Comparison of ENCODE assay signal across 8 mouse cellular contexts in genomic region chrX:109095245-109096242, GRCm38 (mm10). TPM values are rescaled to one million over a fixed set of nuclear protein-coding genes. Genes with fewer than 3 reads are reported as not detected.
A peak's percentile ranks its signal among the peaks of the same experiment; 100 is the strongest.
DNase-seq lines count a peak whose midpoint lies in the region; ATAC-seq and TF ChIP-seq lines count a peak whose summit lies in the region.

Gene Sh3bgrl (plus strand): TSS chrX:109095365.

- H3K36me3 ChIP-seq in ES-E14 (ENCODE audit: control insufficient read depth, insufficient read depth, low read length, poor library complexity, severe bottlenecking), result no peaks in the 10 kb centered on the region
- no peaks in the 10 kb centered on the region for H3K36me3 ChIP-seq in forebrain, embryonic 14.5 days (ENCODE audit: control insufficient read depth, insufficient read depth, low read length)
- no peaks in the 10 kb centered on the region for H3K36me3 ChIP-seq in neural tube, embryonic 15.5 days

- peak; percentile 98 for ATAC-seq in forebrain, embryonic 14.5 days
- peak; percentile 95 for ATAC-seq in neural tube, embryonic 15.5 days (ENCODE audit: low FRiP score)

- H3K9me3 ChIP-seq in ES-E14 (ENCODE audit: control insufficient read depth, insufficient read depth, low read depth, low read length), result no peaks in the 10 kb centered on the region
- no peaks in the 10 kb centered on the region for H3K9me3 ChIP-seq in forebrain, embryonic 14.5 days (replicated peaks; ENCODE audit: control insufficient read depth, low read length)
- no peaks in the 10 kb centered on the region for H3K9me3 ChIP-seq in neural tube, embryonic 15.5 days (replicated peaks)

- DNase-seq in ES-E14 (ENCODE audit: low read depth, low spot score), result peak; percentile 37
- peak; percentile 7 for DNase-seq in cerebellum, adult 11 months
- peak; percentile 89 for DNase-seq in forebrain, embryonic 14.5 days (ENCODE audit: low spot score)
- peak; percentile 81 to 83 for DNase-seq in heart, postnatal 10 days
- DNase-seq in large intestine, adult 2 months (ENCODE audit: low read depth, low spot score), result no peak
- peak; percentile 63 for DNase-seq in lung, adult 2 months
- DNase-seq in thymus, adult 18-20 months, result peak; percentile 31 to 49

- H3K9ac ChIP-seq in ES-E14 (ENCODE audit: insufficient read depth, low read depth, low read length, poor library complexity, severe bottlenecking), result no peak within 1 kb of the TSS
- peak within 1 kb of the TSS; percentile 79 for H3K9ac ChIP-seq in forebrain, embryonic 14.5 days (ENCODE audit: low read length)
- peak within 1 kb of the TSS; percentile 51 for H3K9ac ChIP-seq in neural tube, embryonic 15.5 days (replicated peaks)

- TF ChIP-seq CTCF in lung, adult 2 months (IDR thresholded peaks at IDR 0.05; ENCODE audit: insufficient read depth, low read length), result no peak

- H3K27me3 ChIP-seq in forebrain, embryonic 14.5 days (replicated peaks; ENCODE audit: control insufficient read depth, insufficient read depth, low read length), result no peaks in the 10 kb centered on the region
- H3K27me3 ChIP-seq in neural tube, embryonic 15.5 days (replicated peaks), result no peaks in the 10 kb centered on the region

- WGBS in forebrain, embryonic 14.5 days, result 25% methylated on average over 26 of the region's 26 CpGs
- WGBS in large intestine, adult 2 months, result 15% methylated on average over 26 of the region's 26 CpGs
- 24% methylated on average over 26 of the region's 26 CpGs for WGBS in lung, adult 2 months
- WGBS in neural tube, embryonic 15.5 days, result 17% methylated on average over 26 of the region's 26 CpGs

- H3K4me1 ChIP-seq in ES-E14 (ENCODE audit: control insufficient read depth in 2 of 2, insufficient read depth in 2 of 2, low read length in 2 of 2, poor library complexity in 1 of 2), result no peaks in the 10 kb centered on the region
- H3K4me1 ChIP-seq in forebrain, embryonic 14.5 days (ENCODE audit: control insufficient read depth, insufficient read depth, low read length), result no peaks in the 10 kb centered on the region
- peaks cover 2% of the 10 kb centered on the region for H3K4me1 ChIP-seq in lung, adult 2 months (ENCODE audit: control insufficient read depth, insufficient read depth, low read length)
- H3K4me1 ChIP-seq in neural tube, embryonic 15.5 days, result no peaks in the 10 kb centered on the region

- no peak within 1 kb of the TSS for H3K27ac ChIP-seq in ES-E14 (ENCODE audit: insufficient read depth, low read depth, low read length, poor library complexity, severe bottlenecking)
- H3K27ac ChIP-seq in forebrain, embryonic 14.5 days (ENCODE audit: low read depth, low read length), result peak within 1 kb of the TSS; percentile 86
- peak within 1 kb of the TSS; percentile 87 for H3K27ac ChIP-seq in neural tube, embryonic 15.5 days (replicated peaks)

- TF ChIP-seq POLR2A in lung, adult 2 months (IDR thresholded peaks at IDR 0.05; ENCODE audit: borderline replicate concordance, extremely low read depth, low read depth, low read length), result peak; percentile 81; the same call in 1 of the 2 replicates

- intact Hi-C loops in heart, postnatal 10 days (cut with DNase I), result loop anchor here (2.0 to 10.0 kb wide), 3 partner anchors 83 to 261 kb away; partner anchors contain the start of genes Brwd3 and Hmgn5

- in situ Hi-C loops in ES-E14 (cut with MboI; ENCODE audit: low sequenced_read_pairs in 2 of 2, unreplicated experiment in 2 of 2), result no loop called here

- peak within 1 kb of the TSS; percentile 35 to 81 for H3K4me3 ChIP-seq in ES-E14 (ENCODE audit: insufficient read depth in 1 of 2, low read depth in 1 of 2, low read length in 2 of 2, poor library complexity in 1 of 2, severe bottlenecking in 1 of 2)
- H3K4me3 ChIP-seq in forebrain, embryonic 14.5 days (ENCODE audit: low read depth, low read length), result peak within 1 kb of the TSS; percentile 47
- H3K4me3 ChIP-seq in lung, adult 2 months (replicated peaks; ENCODE audit: extremely low read depth, low read depth, low read length), result peak within 1 kb of the TSS; percentile 78
- H3K4me3 ChIP-seq in neural tube, embryonic 15.5 days (replicated peaks), result peak within 1 kb of the TSS; percentile 51

- H3K4me2 ChIP-seq in forebrain, embryonic 14.5 days (ENCODE audit: low read length), result peak within 1 kb of the TSS; percentile 44
- peak within 1 kb of the TSS; percentile 52 for H3K4me2 ChIP-seq in neural tube, embryonic 15.5 days

TF ChIP-seq in ES-E14, 5 proteins besides CTCF, POLR2A, EP300 and RAD21:
- TF ChIP-seq ZNF384 (IDR thresholded peaks at IDR 0.05; ENCODE audit: low read depth, low read length), result peak; percentile 60; the same call in 1 of the 2 replicates
- no peak for TF ChIP-seq MAFK (IDR thresholded peaks at IDR 0.05; ENCODE audit: insufficient read depth, low read depth, low read length)
- TF ChIP-seq CHD2 (IDR thresholded peaks at IDR 0.05; ENCODE audit: low read depth, low read length), result peak; percentile 82

RNA-seq across cellular contexts. Expression of gene Sh3bgrl, which starts in this region (rescaled TPM):
- total RNA-seq in ES-E14 (2012; rRNA removed), result 4.8 and 13.6 TPM in 2 replicates
- polyA plus RNA-seq in forebrain, embryonic 14.5 days (2014; fragmentation: Nextera tagmentation; extraction: Ambion mirVana), result 99.3 and 152 TPM in 2 replicates
- total RNA-seq in heart, postnatal 10 days (2021), result 10 to 100 TPM; 57.6 to 59.8 TPM
- polyA plus RNA-seq in large intestine, adult 2 months (2012; rRNA removed), result 10.1 and 13.3 TPM in 2 replicates
- polyA plus RNA-seq in lung, adult 2 months (2012; rRNA removed), result 16.5 and 31.8 TPM in 2 replicates
- 169 and 178 TPM in 2 replicates for polyA plus RNA-seq in neural tube, embryonic 15.5 days (2015; fragmentation: Nextera tagmentation; extraction: Ambion mirVana)
